In the genomic region with DNA sequence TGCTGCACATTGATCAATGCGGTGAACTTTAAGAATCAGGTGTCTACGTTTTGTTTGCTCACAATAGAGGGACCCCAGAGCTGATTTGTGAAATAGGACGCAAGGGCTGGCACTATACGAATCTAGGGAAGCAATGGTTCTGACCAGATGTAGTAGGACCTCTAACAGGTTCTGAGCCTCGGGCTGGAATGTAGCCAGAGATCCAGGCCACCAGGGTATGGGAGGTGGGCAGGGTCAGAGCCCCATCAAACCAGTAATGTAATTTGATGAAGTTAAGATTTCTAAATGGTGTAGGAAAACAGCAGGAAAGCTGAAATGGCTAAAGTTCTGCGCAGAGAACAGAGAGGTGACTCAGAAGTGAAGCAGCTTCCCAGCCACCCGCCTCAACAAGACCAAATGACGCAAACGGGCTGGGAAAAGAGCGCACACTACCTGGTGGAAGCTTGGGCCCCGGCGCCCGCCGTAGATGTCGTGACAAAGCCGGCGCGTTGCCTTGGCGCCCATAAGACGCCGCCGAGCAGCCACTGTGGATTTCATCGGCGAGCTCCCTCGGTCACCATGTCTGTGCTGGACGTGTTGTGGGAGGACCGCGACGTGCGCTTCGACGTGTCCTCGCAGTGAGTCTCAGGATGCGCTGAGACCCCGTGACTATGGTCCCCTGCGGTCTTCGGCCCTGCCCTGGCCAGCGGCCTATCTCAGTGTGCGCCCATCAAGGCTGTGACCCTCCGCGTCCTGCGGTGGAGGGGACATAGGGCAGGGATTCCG, we compare ENCODE assay signal across 8 mouse cellular contexts. TPM values are rescaled to one million over a fixed set of nuclear protein-coding genes. Genes with fewer than 3 reads are reported as not detected.
DNase-seq lines count a peak whose midpoint lies in the region; ATAC-seq and TF ChIP-seq lines count a peak whose summit lies in the region.

A gene (plus strand): TSS at position 446 of the 765 bp plus-strand sequence.

- no peak for ATAC-seq in G1E (ENCODE audit: extremely low read depth, insufficient number of reproducible peaks, low FRiP score, poor library complexity, severe bottlenecking)
- peak; percentile 98 for ATAC-seq in forebrain, postnatal 0 days
- peak; percentile 91 for ATAC-seq in hematopoietic stem cell, adult 5-6 weeks (replicated peaks in 1 of 2; ENCODE audit: insufficient read depth in 1 of 2, low FRiP score in 2 of 2, low TSS enrichment in 1 of 2, low read depth in 1 of 2, poor library complexity in 2 of 2, severe bottlenecking in 2 of 2)
- ATAC-seq in lung, postnatal 0 days = peak; percentile 98

- H3K27me3 ChIP-seq in G1E (ENCODE audit: insufficient read depth, low read length) = peaks cover 10% of the 10 kb centered on the region
- no peaks in the 10 kb centered on the region for H3K27me3 ChIP-seq in forebrain, postnatal 0 days (ENCODE audit: insufficient read depth, low read length)
- H3K27me3 ChIP-seq in lung, postnatal 0 days (replicated peaks; ENCODE audit: insufficient read depth, low read length) = no peaks in the 10 kb centered on the region

- 5% methylated on average over 43 of the region's 43 CpGs for WGBS in forebrain, postnatal 0 days
- 4% methylated on average over 43 of the region's 43 CpGs for whole genome bisulfite sequencing in lung, postnatal 0 days

- no peak for DNase-seq in G1E (ENCODE audit: low spot score)
- DNase-seq in cerebellum, adult 11-12 months = peak; percentile 93
- peak; percentile 94 for DNase-seq in forebrain, postnatal 0 days
- DNase-seq in layer of hippocampus, adult 9-11 months = peak; percentile 94
- peak; percentile 97 for DNase-seq in lung, postnatal 0 days (ENCODE audit: low spot score)
- DNase-seq in ovary, postnatal 14 days (ENCODE audit: low spot score) = peak; percentile 83
- peak; percentile 80 for DNase-seq in thymus, postnatal 14 days

- no peaks in the 10 kb centered on the region for H3K9me3 ChIP-seq in G1E (replicated peaks)
- no peaks in the 10 kb centered on the region for H3K9me3 ChIP-seq in forebrain, postnatal 0 days (ENCODE audit: low read length)
- H3K9me3 ChIP-seq in lung, postnatal 0 days (ENCODE audit: low read length) = no peaks in the 10 kb centered on the region

- H3K4me1 ChIP-seq in G1E (ENCODE audit: insufficient read depth, low read depth, low read length) = peaks cover 4% of the 10 kb centered on the region; the same call in 1 of the 2 replicates
- H3K4me1 ChIP-seq in forebrain, postnatal 0 days (ENCODE audit: insufficient read depth) = no peaks in the 10 kb centered on the region
- peaks cover 5% of the 10 kb centered on the region; the same call in 1 of the 2 replicates for H3K4me1 ChIP-seq in lung, postnatal 0 days (ENCODE audit: insufficient read depth, low read depth, low read length)

- no peaks in the 10 kb centered on the region for H3K36me3 ChIP-seq in G1E (replicated peaks)
- H3K36me3 ChIP-seq in forebrain, postnatal 0 days (ENCODE audit: insufficient read depth) = no peaks in the 10 kb centered on the region
- H3K36me3 ChIP-seq in lung, postnatal 0 days (ENCODE audit: insufficient read depth, low read length) = no peaks in the 10 kb centered on the region

- H3K4me2 ChIP-seq in forebrain, postnatal 0 days (ENCODE audit: low read depth) = peak within 1 kb of the TSS; percentile 58
- peak within 1 kb of the TSS; percentile 64 for H3K4me2 ChIP-seq in lung, postnatal 0 days (replicated peaks; ENCODE audit: low read depth, low read length)

- no peak for TF ChIP-seq CTCF in G1E (IDR thresholded peaks at IDR 0.05; ENCODE audit: low read depth, low read length)
- no peak for TF ChIP-seq CTCF in forebrain, postnatal 0 days (IDR thresholded peaks at IDR 0.05; ENCODE audit: low read depth)
- no peak for TF ChIP-seq CTCF in lung, postnatal 0 days (IDR thresholded peaks at IDR 0.05)

- H3K9ac ChIP-seq in forebrain, postnatal 0 days = peak within 1 kb of the TSS; percentile 68
- H3K9ac ChIP-seq in lung, postnatal 0 days (replicated peaks; ENCODE audit: low read depth) = peak within 1 kb of the TSS; percentile 43

- no peak within 1 kb of the TSS for H3K27ac ChIP-seq in forebrain, postnatal 0 days (ENCODE audit: low read depth, low read length)
- H3K27ac ChIP-seq in lung, postnatal 0 days (ENCODE audit: low read length) = no peak within 1 kb of the TSS

- peak; percentile 48; the same call in 1 of the 2 replicates for TF ChIP-seq EP300 in lung, postnatal 0 days (IDR thresholded peaks at IDR 0.05)

- H3K4me3 ChIP-seq in G1E (ENCODE audit: low read depth, low read length) = peak within 1 kb of the TSS; percentile 49
- peak within 1 kb of the TSS; percentile 69 for H3K4me3 ChIP-seq in forebrain, postnatal 0 days (ENCODE audit: low read depth, low read length)
- peak within 1 kb of the TSS; percentile 53 for H3K4me3 ChIP-seq in lung, postnatal 0 days (ENCODE audit: low read depth, low read length)

RNA-seq across cellular contexts. Expression of the gene that starts here (rescaled TPM):
- total RNA-seq in G1E (2014; fragmentation: Nextera tagmentation) = not detected in 2 replicates
- total RNA-seq in G1E (2017) = 0.70 and 1.1 TPM in 2 replicates
- polyA plus RNA-seq in G1E (2012) = 0.09 TPM in 1 of 2 replicates, not detected in the other
- total RNA-seq in forebrain, postnatal 0 days (2014; rRNA removed) = 22.7 and 34.4 TPM in 2 replicates
- polyA plus RNA-seq in forebrain, postnatal 0 days (2015; fragmentation: Nextera tagmentation; extraction: Ambion mirVana) = 17.9 and 23.4 TPM in 2 replicates
- total RNA-seq in hematopoietic stem cell, adult 5-6 weeks (2017) = 6.3 TPM in 2 replicates
- 13.4 and 13.9 TPM in 2 replicates for polyA plus RNA-seq in lung, postnatal 0 days (2015; fragmentation: Nextera tagmentation; extraction: Ambion mirVana)

Comparison
In these comparisons a context has a peak if more than half of its experiments do, and no peak if none do; other contexts are left out.
1. RNA of the gene that starts here (polyA plus RNA-seq): 17.9 to 23.4 TPM in forebrain, postnatal 0 days and 13.4 to 13.9 TPM in lung, postnatal 0 days; 0.09 TPM in G1E; every median in the first group is over 10 times any median in the second.
2. Peak in every context shown above with its lines, with median percentiles within 50 percentile points of each other: H3K4me3 ChIP-seq.